Mouse (Mus musculus): Measurements from ENCODE around the gene Arhgap4. TPM values are rescaled to one million over a fixed set of nuclear protein-coding genes. Genes with fewer than 3 reads are reported as not detected.

Gene Arhgap4
- polyA plus RNA-seq, 1 experiment from 2014 or later: 2.7 TPM

DNA sequence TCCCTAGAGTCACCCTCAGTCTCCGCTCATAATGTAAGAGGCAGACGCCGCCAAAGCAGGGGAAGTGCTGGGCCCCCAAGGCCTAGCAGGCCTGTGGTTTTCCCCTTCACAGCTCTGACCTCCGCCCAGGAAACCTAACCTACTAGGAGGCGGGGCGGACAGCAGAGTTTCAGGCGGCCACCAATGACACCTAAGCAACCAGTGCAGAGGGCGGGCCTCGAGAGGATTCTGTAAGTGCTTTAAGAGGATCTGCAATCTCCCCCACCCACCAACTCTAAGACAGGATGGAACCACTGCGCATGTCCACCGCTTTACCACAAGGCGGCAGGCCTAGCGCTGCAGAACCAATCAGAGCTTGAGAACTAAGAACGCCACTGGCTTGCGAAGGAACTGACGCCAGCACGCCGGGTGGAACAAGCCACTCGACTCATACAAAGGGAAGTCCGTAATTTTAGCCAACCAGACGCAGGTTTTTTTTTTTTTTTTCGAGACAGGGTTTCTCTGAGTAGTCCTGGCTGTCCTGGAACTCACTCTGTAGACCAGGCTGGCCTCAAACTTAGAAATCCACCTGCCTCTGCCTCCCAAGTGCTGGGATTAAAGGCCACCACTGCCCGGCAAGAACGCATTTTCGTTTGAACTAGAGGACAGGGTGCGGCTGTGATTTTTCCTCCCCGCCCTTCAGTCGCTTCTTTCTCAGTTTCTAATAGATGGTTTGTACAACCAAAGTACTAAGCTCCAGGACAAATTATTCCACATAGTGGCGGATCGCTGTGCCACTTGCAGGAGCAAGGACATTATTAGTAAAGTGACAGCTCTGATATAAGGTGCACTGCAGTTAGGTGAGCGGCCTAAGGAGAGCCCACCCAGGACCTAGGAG is 6.6 kb downstream of the Arhgap4 start:
- ATAC-seq (ENCODE audit: insufficient number of reproducible peaks, insufficient read depth, low FRiP score, low TSS enrichment): peak; percentile 95
- no peaks in the 10 kb centered on the region for H3K9me3 ChIP-seq
- 0 out of 2 replicates have a peak overlapping the region, but pooled peaks have one; percentile 12 for H3K4me3 ChIP-seq
- H3K4me1 ChIP-seq: no peaks in the 10 kb centered on the region
- 0 out of 2 replicates have a peak overlapping the region, but pooled peaks have one; percentile 7 for H3K9ac ChIP-seq
- peaks cover 10% of the 10 kb centered on the region; the same call in 1 of the 2 replicates for H3K36me3 ChIP-seq
- H3K4me2 ChIP-seq (replicated peaks): peak overlapping the region; percentile 36
- H3K27ac ChIP-seq: peak overlapping the region; percentile 70; the same call in 1 of the 2 replicates
- WGBS: 29% methylated on average over 31 of the region's 31 CpGs
- 0 out of 2 replicates have a peak, but pooled peaks cover 5% of the 10 kb centered on the region for H3K27me3 ChIP-seq

DNA sequence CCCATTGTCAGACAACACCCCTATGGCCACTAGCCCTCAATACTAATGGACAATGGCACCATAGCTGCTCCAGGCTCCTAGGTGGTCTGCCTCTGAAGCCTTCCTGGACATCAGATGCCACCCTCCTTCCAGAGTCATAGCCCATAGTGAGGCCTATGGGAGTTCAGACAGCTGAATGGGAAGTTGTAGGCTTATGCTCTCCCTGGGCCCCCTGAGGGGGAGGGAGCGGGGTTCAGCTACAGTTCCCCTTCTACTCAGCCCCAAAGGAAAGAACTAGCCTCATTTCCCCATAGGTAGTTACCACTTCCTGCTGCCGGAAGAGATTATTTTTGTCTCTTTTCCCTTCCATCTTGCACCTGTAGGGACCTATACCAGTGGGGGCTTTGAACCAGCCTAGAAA is 10.1 kb downstream of the Arhgap4 start:
- Histone ChIP-seq H3K4me2 (replicated peaks) (peak overlapping the region; percentile 30; the same call in 1 of the 2 replicates), H3K9ac (no peak overlapping the region), H3K36me3 (no peaks in the 10 kb centered on the region), H3K27me3 (0 out of 2 replicates have a peak, but pooled peaks cover 5% of the 10 kb centered on the region), H3K9me3 (no peaks in the 10 kb centered on the region), H3K27ac (no peak overlapping the region), H3K4me1 (no peaks in the 10 kb centered on the region), H3K4me3 (no peak overlapping the region)
- ATAC-seq (ENCODE audit: insufficient number of reproducible peaks, insufficient read depth, low FRiP score, low TSS enrichment): no peak
- WGBS: 70% methylated on average over 2 of the region's 2 CpGs

DNA sequence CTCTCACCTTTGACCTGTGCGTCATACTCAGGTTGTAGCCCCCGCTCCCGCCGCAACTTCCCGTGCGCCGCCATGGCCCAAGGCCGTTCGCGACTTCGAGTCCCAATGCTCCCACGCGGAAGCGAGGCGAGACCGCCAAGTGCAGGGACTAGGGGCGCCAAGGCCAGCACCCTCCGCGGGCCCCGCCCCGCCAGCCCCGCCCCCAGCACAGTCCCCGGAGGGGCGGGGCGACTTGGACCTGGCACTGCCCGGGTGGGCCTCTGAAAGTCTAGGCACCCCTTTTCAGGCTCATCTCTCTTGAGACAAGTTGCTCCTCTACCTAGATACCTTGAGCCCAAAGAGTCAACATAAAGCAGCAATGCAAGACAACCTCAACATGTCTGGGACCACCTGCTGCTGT is 10.5 kb downstream of the Arhgap4 start:
- WGBS: 20% methylated on average over 23 of the region's 26 CpGs
- H3K4me1 ChIP-seq: no peaks in the 10 kb centered on the region
- no peak overlapping the region for H3K4me3 ChIP-seq
- peak overlapping the region; percentile 30 for H3K4me2 ChIP-seq (replicated peaks)
- H3K36me3 ChIP-seq: no peaks in the 10 kb centered on the region
- H3K27me3 ChIP-seq: 0 out of 2 replicates have a peak, but pooled peaks cover 5% of the 10 kb centered on the region
- H3K9ac ChIP-seq: no peak overlapping the region
- H3K27ac ChIP-seq: no peak overlapping the region
- no peaks in the 10 kb centered on the region for H3K9me3 ChIP-seq
- no peak for ATAC-seq (ENCODE audit: insufficient number of reproducible peaks, insufficient read depth, low FRiP score, low TSS enrichment)

DNA sequence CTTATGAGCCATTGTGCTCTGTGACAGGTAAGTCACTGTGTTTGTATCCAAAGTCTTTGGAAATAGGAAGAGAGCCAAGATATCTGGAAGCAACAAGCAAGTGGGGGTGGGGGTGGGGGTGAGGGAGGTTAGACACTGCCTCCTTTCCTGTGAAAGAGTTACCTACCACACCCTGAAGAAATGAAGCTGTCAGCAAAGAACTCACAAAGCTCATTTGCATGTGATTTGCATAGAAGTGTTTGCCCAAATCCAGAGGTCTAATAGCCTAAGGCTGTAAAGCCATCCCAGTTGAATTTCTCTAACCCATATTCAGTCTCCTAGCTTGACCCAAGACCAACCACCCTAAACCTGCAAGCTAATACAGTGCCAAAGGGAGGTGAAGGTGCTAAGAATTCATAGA is 11.2 kb downstream of the Arhgap4 start:
- Histone ChIP-seq H3K4me2 (replicated peaks) (no peak overlapping the region), H3K4me1 (no peaks in the 10 kb centered on the region), H3K36me3 (no peaks in the 10 kb centered on the region), H3K27me3 (0 out of 2 replicates have a peak, but pooled peaks cover 5% of the 10 kb centered on the region), H3K9me3 (no peaks in the 10 kb centered on the region), H3K9ac (no peak overlapping the region), H3K27ac (no peak overlapping the region), H3K4me3 (no peak overlapping the region)
- no peak for ATAC-seq (ENCODE audit: insufficient number of reproducible peaks, insufficient read depth, low FRiP score, low TSS enrichment)

DNA sequence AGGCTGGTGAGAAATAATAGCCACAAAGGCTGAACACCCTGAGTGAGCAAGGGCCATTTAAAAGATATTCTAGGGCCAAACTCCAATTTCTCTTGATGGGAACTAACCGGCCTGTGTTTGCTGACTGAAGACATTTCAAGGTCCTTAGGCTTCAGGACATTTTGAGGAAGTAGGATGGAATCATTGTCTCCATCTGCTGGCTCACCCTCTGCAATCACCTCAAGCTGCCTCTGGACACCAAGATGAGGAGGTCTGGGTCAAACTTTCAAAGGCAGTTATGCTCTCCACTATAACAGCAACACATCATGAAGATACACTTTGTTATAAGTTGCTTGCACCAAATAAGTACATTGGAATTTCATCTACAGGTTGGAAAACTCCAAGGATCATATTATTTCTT is 11.6 kb downstream of the Arhgap4 start:
- Histone ChIP-seq H3K4me2 (replicated peaks) (no peak overlapping the region), H3K36me3 (no peaks in the 10 kb centered on the region), H3K9ac (no peak overlapping the region), H3K4me1 (no peaks in the 10 kb centered on the region), H3K9me3 (no peaks in the 10 kb centered on the region), H3K27me3 (0 out of 2 replicates have a peak, but pooled peaks cover 5% of the 10 kb centered on the region), H3K27ac (no peak overlapping the region), H3K4me3 (no peak overlapping the region)
- ATAC-seq (ENCODE audit: insufficient number of reproducible peaks, insufficient read depth, low FRiP score, low TSS enrichment): no peak
- 78% methylated on average over 1 of the region's 1 CpGs for WGBS

DNA sequence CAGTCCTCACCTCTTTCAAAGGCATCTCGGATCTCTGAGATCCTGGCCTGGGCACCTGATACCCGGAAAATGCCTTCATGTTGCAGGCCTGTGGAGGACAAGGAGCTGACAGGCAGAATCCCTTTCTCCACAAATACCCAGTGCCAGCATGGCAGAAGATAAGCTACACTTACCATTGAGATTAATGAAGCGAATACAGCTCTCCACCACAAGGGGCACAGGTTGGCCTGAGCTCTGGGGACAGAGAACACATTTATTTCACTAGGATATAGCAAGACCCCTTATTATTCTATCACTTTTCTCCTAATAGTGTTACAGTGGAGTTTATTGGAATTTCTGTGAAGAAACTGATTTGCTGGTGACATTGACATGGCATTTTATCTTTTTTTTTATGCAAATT is 23.7 kb downstream of the Arhgap4 start:
- Histone ChIP-seq H3K4me2 (replicated peaks) (no peak overlapping the region), H3K36me3 (no peaks in the 10 kb centered on the region), H3K4me1 (no peaks in the 10 kb centered on the region), H3K4me3 (no peak overlapping the region), H3K9ac (no peak overlapping the region), H3K27ac (no peak overlapping the region), H3K27me3 (no peaks in the 10 kb centered on the region), H3K9me3 (no peaks in the 10 kb centered on the region)
- 74% methylated on average over 3 of the region's 3 CpGs for WGBS
- ATAC-seq (ENCODE audit: insufficient number of reproducible peaks, insufficient read depth, low FRiP score, low TSS enrichment): no peak

DNA sequence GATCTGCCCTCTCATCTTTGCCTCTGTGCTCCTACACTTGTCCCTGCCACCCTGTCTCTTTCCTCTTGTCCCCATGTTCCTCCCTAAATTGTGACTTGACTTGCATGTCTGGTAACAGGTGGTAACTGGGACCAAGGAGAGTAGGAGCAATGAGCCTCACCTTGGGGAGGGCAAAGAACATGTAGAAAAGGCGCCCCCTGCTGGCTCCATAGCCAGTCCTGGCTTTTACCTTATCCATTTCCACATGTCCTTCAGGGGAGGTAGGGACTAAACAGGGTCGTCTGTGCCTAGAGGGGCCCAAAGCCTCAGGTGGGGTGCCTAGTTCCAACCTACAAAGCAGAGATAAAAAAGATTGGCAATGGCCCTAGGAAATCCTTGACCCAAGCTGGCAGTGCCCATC is 26.0 kb downstream of the Arhgap4 start, which contains the start of gene L1cam:
L1cam (minus strand) TSS at position 387 of the 400 bp plus-strand sequence.
- Histone ChIP-seq H3K27me3 (no peaks in the 10 kb centered on the region), H3K4me1 (no peaks in the 10 kb centered on the region), H3K9ac (no peak within 1 kb of the TSS), H3K4me2 (replicated peaks) (no peak within 1 kb of the TSS), H3K9me3 (no peaks in the 10 kb centered on the region), H3K4me3 (no peak within 1 kb of the TSS), H3K36me3 (no peaks in the 10 kb centered on the region), H3K27ac (no peak within 1 kb of the TSS)
- ATAC-seq (ENCODE audit: insufficient number of reproducible peaks, insufficient read depth, low FRiP score, low TSS enrichment): no peak
- WGBS: 17% methylated on average over 2 of the region's 2 CpGs

DNA sequence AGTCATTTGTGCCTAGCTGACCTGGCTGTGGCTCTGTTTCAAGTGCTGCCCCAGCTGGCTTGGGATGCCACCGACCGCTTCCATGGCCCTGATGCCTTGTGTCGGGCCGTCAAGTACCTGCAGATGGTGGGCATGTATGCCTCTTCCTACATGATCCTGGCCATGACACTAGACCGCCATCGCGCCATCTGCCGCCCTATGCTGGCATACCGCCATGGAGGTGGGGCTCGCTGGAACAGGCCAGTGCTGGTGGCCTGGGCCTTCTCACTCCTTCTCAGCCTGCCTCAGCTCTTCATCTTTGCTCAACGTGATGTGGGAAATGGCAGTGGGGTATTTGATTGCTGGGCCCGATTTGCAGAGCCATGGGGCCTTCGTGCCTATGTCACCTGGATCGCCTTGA is 28.8 kb downstream of the Arhgap4 start:
- H3K4me3 ChIP-seq: no peak overlapping the region
- H3K4me2 ChIP-seq (replicated peaks): no peak overlapping the region
- no peak overlapping the region for H3K27ac ChIP-seq
- H3K4me1 ChIP-seq: no peaks in the 10 kb centered on the region
- H3K36me3 ChIP-seq: no peaks in the 10 kb centered on the region
- no peak for ATAC-seq (ENCODE audit: insufficient number of reproducible peaks, insufficient read depth, low FRiP score, low TSS enrichment)
- WGBS: 81% methylated on average over 10 of the region's 14 CpGs
- H3K9me3 ChIP-seq: no peaks in the 10 kb centered on the region
- H3K9ac ChIP-seq: no peak overlapping the region
- no peaks in the 10 kb centered on the region for H3K27me3 ChIP-seq

DNA sequence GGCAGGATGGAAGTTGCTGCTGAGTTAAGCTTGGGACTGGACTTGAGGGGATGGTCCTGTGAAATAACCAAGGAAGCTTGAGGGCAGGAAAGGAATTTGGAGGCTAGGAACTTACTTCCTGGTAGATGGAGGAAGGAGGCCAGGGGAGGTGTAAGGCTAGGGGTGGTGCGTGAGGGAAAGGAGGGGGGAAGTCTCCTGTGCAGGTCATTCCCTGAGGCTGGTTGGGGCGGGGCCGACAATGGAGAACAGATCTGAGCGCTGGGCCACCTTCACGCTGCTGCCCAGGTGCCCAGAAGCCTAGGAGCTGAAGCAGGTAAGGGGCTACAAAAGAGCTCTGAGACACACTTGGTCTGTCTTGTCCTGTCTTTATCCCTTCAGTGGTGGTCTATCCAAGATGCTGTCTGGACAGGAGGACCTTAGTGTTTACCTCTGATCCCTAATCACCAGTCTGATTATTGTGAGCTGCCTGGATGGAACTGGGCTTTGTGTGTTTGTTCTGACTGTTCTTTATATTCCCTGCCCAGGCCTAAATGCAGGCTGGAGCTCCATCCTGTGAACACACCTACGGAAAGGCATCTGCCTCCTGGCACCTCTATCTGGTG is 30.0 kb downstream of the Arhgap4 start, which contains the start of gene Avpr2:
Avpr2 (plus strand) TSS at position 552 of the 602 bp plus-strand sequence.
- no peak within 1 kb of the TSS for H3K9ac ChIP-seq

DNA sequence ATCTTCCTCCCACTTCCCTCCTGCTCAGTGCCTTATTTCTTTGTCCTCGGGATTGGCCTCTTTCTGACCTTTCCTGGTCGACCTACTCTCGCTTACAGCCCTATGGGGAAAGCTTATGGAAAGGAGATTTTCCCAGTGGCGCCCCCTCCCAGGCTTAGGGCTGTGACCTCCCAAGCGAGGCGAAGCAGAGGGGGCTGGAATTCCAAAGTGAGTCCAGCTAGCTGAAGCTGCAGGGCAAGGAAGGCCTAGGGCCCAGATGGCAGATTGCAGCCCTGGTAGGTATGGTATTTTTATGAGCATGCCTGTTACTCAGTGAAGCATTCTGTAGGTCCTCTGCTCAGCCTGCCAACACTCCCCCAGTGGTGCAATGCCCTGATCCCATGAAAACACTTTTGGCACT is 40.2 kb downstream of the Arhgap4 start:
- Histone ChIP-seq H3K4me2 (replicated peaks) (peak overlapping the region; percentile 63), H3K27ac (no peak overlapping the region), H3K4me3 (no peak overlapping the region), H3K27me3 (peaks cover 14% of the 10 kb centered on the region), H3K4me1 (no peaks in the 10 kb centered on the region), H3K9ac (no peak overlapping the region), H3K9me3 (no peaks in the 10 kb centered on the region), H3K36me3 (no peaks in the 10 kb centered on the region)
- WGBS: 16% methylated on average over 6 of the region's 6 CpGs
- ATAC-seq (ENCODE audit: insufficient number of reproducible peaks, insufficient read depth, low FRiP score, low TSS enrichment): no peak

More for the DNA sequence above, 30.0 kb downstream of the Arhgap4 start, which contains the start of gene Avpr2:
- H3K4me3 ChIP-seq: no peak within 1 kb of the TSS
- H3K9me3 ChIP-seq: no peaks in the 10 kb centered on the region
- no peak within 1 kb of the TSS for H3K4me2 ChIP-seq (replicated peaks)
- no peak for ATAC-seq (ENCODE audit: insufficient number of reproducible peaks, insufficient read depth, low FRiP score, low TSS enrichment)
- 60% methylated on average over 6 of the region's 6 CpGs for WGBS
- no peak within 1 kb of the TSS for H3K27ac ChIP-seq
- no peaks in the 10 kb centered on the region for H3K27me3 ChIP-seq
- H3K36me3 ChIP-seq: no peaks in the 10 kb centered on the region
- H3K4me1 ChIP-seq: no peaks in the 10 kb centered on the region

DNA sequence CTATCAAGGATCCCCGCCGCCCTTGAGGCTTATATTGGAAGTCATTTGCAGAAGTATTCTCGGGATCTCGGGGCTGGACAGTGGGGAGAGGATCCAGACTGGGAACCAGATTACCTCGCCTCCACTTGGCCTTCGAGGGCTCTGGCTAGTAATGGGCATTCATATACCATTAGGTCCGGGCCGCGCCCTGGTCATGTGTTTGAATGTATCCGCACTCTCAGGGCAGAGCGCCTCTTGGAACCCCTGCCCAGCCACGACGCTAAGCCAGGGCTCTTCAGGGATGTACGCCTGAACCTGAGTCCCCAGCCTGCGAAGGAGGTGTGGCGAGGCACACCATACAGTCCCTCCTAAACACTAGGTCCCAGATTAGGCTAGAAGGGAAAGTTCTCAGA is 40.6 kb downstream of the Arhgap4 start:
- peak overlapping the region; percentile 38 for H3K4me3 ChIP-seq
- H3K27ac ChIP-seq: no peak overlapping the region
- ATAC-seq (ENCODE audit: insufficient number of reproducible peaks, insufficient read depth, low FRiP score, low TSS enrichment): no peak
- H3K9ac ChIP-seq: no peak overlapping the region
- H3K9me3 ChIP-seq: no peaks in the 10 kb centered on the region
- 20% methylated on average over 16 of the region's 16 CpGs for WGBS
- peak overlapping the region; percentile 63 for H3K4me2 ChIP-seq (replicated peaks)
- H3K4me1 ChIP-seq: no peaks in the 10 kb centered on the region
- H3K27me3 ChIP-seq: peaks cover 14% of the 10 kb centered on the region
- H3K36me3 ChIP-seq: no peaks in the 10 kb centered on the region

All from embryonic facial prominence, embryonic 12.5 days (tissue).